Mouse (Mus musculus) c-Kit-negative CD71-positive TER-119-positive erythroid progenitor cells, embryonic 14.5 days (primary cell): ENCODE measurements around the gene Sun2.

ENCODE experiments used
- DNase-seq: peaks from one replicate; pipeline ENCODE4 v3.0.0-alpha.2; 2013; ENCODE audit warnings: low read depth, low spot score

The Sun2 gene

DNA sequence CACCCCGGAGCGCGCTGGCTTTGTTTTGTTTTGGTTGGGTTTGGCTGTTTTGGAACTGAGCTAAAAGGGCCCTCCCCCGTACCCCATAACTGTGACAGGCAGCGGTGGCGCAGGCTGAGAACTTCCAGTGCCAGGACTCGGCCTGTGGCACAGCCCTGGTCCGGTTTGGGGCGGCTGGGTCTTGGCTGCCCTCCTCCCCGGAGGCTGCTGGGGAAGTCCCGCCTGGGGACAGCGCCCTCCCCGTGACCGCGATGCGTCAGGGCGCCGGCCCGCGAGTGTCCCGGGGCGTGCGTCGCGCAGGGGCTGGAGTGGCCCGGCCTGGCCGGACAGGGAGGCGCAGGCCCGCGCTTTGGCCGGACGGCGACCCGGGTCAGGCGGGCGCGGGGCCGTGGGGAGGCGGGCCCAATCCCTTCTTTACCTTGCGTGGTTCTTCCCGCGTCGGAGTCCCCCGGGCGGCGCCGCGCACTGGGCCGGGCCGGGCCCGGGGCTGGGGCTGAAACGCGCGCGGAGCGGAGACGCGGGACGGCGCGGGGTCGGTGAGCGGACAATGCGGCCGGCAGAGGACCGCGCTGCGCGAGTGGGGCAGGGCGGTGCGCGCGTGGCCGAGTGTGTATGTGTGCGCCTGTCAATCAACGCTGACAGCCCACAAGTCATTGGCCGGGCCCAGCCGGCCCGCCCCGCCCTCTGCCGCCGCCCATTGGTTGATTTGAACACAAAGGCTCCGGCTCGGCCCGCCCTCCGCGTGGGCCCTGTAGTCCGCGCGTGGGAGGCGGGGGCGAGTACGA, at the start of gene Sun2:
Gene Sun2, minus strand, starts transcription at position 616 of the 785 bp plus-strand sequence.
- peak; percentile 76 for DNase-seq

DNA sequence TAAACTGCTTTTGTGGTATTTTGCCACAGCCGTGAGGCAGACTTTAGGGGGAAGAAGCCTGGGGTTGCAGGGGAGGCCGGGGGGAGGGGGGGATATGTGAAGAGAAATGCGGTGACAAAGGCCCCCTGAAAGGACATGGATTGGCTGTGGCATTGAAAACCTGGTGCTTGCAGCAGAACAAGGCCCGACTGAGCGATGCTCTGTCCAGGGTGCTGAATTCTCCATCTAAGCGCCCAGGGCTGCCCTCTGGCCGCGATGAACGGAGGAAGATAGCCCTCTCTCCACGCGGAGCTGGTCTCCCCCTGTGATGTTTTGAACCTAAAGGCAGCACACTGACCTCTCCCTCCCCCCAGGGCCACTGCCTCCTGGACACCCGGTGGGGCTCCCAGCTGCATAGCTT, 49.2 kb upstream of the Sun2 start:
- DNase-seq, result no peak

DNA sequence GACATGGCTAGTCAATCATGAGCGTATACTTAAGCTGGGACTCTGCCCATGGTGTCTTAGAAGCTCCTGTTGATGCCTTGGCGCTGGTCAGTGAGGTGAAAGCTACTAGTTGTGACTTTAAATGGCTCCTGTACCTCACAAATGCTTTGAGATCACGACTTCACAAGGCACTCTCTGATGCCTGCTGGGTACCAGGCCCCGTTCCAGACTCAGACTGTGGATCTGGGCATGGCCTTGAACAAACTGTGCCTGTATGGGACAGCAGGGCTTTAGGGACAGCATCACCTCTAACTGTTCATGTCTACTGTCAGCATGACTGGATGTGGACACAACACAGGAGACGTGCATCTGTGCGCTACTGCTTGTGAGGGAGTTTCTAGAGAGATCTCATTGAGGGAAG, 48.6 kb upstream of the Sun2 start:
- DNase-seq, result no peak

DNA sequence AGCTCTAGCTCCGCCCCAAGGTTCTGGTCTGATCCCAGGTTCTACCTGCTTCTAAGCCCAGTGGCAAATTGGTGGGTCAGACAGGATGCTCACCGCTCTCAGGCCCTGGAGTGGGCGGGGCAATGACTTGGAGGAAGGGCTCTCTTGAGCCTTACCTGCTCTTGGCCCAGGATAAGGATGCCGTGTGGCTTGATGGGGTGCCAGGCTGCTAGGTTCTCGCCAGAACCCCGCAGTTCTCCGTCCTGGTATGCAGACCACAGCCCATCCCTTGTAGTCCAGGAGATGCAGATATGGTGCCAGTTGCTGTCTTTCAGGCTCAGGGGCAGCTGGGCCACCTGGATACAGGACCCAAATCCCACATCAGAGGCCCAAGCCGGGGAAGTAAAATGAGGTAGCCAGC, 47.8 kb upstream of the Sun2 start:
- no peak for DNase-seq

DNA sequence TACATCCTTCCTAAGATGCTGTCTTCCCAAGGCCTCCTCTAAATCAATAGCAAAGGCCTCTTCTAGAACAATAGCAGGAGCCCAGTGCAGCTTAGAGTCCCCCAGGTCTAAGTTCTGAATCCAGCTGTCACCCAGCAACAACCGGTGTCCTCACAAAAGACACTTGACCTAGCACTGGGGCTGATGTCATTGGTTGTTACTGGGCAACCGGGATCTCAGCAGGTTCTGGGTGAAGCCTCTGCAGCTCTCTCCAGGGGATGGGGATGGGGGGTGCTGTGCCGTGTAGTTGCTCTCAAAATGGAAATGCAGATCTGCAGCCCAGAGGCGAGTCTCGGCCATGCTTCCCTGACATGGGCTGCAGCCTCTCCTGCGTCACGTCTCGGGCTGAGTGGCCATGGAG, 45.5 kb upstream of the Sun2 start:
- DNase-seq, result no peak

DNA sequence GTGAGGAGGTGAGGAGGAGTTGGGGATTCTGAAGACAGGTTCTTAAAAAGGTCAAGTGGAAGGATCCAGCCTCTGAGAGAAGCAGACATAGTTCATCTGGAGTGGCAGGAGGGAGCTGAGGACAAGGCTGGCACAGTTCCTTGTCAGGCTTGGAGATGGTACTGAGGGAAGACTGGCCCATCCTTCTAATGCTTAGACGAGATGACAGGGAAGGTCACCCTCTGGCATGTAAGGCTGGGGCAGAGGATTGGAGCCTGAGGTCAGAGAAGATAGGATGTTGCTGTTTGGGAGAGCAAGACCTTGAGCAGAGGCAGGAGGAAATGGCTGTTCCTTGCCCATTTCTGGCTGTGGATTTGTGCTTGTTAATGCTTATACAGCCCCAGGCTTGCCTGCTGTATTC, 42.7 kb upstream of the Sun2 start:
- no peak for DNase-seq

DNA sequence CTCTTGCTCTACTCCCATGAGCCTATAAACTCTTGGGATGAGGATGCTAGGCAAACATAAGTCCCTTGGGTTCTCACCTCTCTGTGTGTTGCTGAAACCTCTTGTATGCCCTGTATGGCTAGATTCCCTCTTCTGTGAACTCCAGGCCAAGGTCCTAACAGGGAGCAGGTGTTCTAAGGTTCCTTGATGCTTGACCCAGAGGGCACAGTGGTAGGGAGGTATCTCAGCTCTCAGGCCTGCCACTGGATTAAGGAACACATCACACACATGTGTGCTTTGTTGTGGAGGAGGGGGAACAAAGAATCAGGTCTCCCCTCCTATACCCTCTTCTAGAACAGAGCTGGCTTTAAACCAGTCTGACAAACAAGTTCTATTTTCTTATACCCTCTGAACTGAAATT, 35.4 kb upstream of the Sun2 start, which contains the start of gene Dnal4:
Gene Dnal4, minus strand, starts transcription at position 101 of the 400 bp plus-strand sequence.
- DNase-seq, result no peak

DNA sequence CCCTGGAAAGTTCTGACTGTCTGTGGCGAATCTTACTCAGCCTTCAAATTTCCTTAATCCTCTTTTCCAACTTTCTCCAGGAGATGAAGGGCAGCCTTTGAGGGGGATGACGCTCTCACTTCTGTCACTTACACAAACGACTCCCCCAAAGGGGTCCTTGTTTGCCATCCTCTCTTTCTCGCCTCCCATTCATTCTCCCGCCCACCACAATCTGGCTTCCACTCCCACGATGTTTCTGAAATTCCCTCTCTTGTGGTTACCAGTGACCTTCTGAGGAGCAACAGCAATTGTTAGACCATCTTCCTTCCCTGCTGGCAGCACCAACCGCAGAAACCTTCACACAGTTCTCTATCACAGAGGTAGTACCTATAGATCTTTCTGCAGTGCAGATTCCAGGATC, 33.3 kb upstream of the Sun2 start:
- no peak for DNase-seq

DNA sequence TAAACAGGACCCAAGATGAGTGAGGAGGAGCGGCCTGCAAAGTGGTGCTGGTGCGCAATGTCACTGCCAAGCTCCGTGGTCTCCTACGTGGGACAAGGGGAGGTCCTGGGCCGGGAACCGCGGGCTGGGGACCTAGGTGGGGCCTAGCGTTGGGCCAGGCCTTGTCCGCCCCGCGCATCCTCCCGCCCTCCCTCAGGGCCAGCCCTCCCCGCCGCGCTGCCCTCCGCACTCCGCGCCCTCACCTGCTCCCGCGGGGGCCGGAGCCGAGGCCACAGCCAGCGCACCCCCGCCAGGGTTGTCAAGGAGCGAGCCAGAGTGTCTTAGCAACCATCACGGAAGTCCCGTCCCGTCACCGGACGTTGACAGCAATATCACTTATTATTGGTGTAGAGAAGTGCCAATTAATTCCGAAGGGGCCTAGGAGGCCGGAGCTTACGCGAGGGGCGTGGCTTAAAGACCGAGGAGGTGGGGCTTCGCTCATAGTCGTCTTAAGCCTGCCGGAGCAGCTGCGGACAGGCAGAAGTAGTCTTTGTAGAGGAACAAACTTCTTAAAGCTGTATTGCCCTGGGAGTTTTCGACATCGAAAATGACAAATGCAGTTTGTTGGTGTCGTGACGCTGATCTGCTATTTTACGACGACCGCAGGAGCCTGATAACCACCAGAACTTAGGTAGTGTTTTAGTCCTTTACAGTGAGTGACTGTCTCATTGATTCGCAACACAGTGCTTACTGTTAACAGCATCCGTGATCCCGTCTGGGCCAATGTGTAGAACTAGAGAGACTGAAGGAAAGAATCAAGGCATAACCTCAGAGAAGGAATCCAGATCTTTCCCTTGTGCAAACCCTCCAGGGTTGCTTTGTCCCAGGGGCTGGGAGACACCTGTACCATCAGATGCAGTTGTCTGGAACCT, 32.0 kb upstream of the Sun2 start:
- peak; percentile 92 for DNase-seq

DNA sequence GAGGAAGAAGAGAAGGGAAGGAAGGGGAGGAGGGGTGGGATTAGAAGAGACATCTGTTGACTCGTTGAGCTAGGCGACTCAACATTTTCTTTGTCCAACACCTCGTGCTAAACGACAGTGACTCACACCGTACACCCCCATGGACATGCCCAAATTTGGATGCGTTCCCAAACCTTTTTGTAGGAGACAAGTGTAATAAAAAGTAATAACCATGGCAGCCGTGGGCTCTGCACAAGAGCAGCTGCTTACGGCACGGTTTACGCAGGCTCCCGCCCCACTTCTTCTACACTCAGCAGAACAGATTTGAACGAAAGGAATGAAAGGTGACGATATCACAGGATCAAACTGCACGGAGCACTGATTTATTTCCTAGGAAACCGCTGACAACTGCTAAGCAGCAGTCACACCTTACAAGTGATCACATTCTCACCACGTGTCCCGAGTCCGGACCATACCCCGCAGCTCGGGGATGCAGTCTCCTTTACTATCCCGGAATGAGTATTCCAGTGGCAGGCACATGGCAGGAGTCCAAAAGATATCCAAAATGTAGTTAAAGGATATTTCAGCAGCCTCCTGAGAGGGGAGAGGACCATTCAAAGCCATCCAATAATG, 28.4 kb upstream of the Sun2 start:
- DNase-seq, result no peak

DNA sequence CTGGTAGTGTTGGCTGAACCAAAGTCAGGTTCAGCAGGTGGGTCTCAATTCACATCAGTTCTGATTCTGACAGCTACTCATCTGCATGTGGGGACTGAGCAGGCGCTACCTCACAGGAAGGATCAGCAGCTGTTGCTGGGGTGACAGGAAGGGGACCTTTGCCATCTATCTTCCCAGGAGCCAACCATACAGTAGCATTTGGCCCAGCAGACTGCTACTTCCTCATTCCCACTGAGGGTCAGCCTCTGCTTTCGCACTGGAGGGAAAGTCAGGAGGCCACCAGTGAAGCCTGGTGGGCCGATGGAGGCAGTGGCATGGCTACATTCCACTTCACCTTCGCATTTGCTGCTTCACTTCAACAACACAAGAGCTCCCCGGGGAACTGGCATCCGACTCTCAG, 26.0 kb upstream of the Sun2 start:
- no peak for DNase-seq

DNA sequence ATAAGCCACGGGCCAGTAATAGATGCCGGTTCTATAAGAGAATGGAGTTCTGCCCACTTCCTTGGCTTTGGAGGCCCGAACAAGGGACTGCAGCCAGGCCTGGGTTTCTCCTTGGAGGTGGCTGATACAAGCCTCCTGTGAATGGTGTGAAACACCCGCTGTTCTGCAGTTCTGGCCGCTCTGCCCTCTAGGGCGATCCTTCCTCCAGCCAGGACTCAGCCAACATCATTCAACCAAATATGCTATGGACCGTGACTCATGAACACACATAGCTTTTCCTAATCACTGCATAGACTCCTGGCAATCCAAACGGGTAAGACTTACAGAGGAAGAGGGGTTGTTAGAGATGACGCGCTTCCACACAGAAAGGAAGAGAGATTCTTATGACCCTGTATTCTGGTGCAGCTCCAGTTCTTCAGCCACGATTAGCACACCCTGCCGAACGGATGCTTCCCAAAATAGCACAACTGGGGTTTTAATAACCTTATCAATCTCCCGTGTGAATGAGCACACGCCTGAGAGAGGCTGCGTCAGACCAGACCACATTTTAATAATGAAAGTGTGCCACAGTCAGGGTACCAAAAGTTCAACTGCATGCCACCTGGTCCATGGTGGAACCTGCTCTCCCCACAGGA, 25.1 kb upstream of the Sun2 start:
- no peak for DNase-seq

DNA sequence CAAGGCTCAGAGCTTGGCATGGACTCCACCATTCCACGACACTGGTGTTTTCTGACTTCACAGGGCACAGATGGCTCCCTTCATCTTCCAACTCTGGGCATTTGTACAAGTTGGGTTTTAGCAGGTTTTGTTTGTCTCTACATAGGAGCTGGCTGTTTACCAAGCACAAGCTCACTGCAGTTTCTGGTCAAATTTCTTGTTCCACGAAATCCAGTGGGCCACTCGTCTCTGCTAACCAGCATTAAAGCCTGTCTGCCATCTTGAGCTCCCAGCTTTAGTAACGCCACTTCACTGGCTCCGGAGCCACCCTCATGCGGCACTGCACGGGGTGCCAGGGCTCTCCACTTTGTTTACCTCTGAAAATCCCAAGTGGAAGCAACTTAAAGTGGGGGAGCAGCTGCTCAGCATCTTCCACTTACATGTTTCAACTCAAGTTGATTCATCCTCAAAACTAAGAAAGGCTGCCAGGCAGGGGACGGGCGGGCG, 24.3 kb upstream of the Sun2 start:
- DNase-seq, result no peak

DNA sequence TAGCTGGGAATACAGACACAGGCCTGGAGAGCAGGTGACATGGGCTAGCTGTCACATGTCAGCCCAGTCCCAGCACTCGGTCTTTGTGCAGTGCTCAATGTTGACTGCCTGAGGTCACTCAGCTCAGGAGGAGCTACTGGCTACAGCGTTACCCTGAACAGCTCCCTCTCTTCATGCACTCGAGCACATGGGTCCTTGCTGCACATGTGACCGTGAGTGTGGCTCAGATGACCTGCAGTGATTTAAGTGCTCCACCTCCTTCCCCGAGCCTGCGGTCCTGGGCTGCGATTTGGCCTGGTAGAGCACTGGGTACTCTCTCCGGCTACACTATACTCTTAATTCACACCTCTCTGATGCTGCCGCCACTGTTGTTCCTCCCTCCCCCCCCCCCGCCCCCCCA, 23.8 kb upstream of the Sun2 start:
- no peak for DNase-seq

DNA sequence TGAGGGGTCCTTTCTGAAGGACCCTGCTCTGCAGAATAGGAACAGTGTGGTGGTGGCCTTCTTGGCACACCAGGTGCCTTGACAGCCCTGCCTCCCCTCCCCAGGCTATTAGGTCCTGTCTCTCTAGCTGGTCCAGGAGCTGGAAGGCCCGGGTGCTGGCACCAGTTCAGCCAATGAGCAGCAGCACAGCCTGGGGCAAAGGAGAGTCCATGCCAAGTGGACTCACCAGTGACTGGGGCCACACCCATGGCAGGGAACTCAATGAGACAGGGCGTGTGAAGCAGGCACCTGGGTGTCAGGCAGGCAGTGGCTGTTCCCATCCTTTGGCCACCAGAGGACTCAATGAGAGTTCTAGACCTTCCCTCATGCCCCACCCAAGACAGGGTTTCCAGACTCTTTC, 23.0 kb upstream of the Sun2 start:
- no peak for DNase-seq

DNA sequence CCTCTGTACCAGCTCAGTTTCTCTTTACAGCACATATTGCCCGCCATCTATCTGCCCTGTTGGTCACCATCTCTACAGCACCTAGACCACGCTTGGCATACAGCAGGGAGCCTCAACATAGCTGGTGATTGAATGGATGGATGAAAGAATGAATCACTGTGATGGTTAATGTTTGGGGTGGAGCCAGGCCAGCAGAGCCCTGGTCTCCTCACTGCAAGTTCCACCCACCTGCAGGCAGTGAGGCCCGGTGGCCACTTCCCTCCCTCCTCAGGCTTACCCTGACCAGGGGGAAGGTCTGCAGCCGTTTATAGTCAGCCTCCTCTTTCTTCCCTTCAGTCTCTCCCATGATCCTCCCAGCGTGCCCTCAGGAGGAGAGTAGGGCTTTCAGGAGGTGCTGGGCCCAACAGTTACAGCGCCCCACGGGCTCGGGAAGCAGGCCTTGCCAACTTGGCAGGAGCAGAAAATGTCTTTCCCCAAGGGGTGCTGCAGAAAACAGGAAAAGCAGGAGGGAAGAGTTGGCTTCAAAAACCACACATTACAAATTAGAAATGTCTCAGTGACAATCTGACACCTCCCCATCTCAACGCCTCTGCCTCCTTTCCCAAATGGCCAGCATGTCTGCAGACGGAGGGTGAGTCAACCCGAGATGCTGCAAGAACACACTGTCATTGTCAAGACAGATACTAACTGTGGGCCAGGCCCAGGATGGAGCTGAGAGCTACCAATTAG, 22.4 kb upstream of the Sun2 start:
- DNase-seq, result no peak

DNA sequence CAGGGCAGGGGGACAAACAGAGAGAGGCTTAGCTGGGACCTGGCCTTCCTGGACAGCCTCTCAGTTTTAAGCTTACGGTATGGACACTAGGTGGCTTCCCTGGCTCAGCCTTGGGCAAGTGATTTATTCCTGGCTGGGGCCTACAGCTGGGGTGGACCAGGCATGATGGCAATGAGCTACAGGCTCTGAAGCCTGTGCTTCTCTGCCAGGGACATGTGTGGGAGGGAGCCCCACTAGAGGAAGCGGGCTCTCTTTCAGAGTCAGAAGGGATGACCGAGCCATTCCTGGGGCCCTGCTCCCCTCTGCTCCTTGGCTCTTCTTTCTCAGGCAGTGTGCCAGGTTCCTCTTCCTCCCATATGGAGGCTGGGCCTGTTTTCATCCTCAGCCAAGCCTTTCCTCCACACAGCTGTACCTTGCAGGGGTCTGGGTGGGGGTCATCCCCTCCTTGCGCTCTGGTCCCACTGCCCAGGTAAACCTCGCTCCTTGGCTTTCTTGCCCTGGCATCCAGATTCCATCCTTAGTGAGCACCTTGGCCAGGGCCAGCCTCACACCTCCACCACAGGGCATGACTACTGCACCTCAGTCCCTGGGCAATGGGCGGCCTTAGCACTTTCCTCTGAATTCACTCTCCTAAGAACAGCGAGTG, 21.4 kb upstream of the Sun2 start:
- no peak for DNase-seq

DNA sequence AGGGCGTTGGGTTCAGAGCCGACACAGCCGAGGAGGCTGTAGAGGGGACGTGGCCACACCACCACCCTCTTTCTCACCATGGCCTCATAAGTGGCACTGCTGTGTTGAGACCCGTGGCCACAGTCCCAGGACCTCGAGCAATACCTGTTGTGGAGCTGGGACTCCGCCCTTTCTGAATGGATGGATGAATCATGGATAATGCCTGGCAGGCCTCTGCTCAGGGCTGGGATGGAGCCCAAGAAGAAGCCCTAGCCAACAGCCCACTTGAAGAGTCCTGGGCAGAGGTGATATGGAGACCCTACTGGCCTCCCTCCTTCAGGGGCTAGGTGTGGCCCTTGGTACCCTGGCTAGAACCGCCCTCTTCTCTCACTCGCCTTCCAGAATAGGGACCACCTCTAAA, 20.7 kb upstream of the Sun2 start:
- DNase-seq, result no peak

DNA sequence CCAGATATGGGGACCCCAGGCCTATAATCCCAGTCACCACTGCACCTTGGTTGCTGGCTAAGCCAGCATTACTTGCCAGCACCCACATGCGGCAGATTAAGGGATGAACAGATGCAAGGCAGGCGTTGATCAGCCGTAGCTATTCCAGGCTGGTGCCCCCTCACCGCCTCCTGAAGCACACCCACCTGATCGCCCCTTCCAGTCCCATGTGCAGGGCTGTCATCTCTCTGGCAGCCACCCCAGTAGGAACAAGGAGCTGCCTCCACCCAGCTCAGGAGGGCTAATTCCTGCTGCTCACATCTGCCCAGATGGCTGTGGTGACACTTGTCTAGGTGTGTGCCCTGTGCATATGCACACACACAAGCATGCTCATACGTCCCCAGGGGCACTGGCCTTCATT, 18.6 kb upstream of the Sun2 start:
- DNase-seq, result no peak

DNA sequence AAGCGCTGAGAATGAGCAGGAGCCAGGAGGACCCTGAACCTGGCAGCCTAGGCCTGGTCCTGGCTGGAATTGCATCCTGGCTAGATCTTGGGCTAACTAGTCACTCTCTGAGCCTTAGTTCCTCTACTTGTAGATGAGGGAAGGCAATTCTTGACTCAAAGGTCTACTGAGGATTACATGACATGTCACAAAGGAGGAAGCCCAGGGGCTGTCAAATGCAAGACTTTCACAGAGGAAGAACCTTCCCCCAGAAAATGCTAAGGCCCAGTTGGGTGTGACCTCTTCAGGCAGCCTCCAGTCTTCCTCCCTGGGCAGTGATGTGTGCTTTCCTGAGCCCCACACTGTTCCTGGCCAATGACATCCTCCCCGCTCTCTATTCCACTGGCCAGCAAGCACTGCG, 14.8 kb upstream of the Sun2 start:
- no peak for DNase-seq
